Mouse (Mus musculus) midbrain, embryonic 16.5 days (tissue): Measurements from ENCODE around the gene Midn. TPM values are rescaled to one million over a fixed set of nuclear protein-coding genes. Genes with fewer than 3 reads are reported as not detected.
A peak's percentile ranks its signal among the peaks of the same experiment; 100 is the strongest.

Experiments
- ATAC-seq: fragments of 200-750 bp; cut with Nextera tagmentation; 2 replicates; pipeline ENCODE4 v1.8.0; 2017; ENCODE audit warnings: moderate TSS enrichment
- H3K27ac ChIP-seq: fragments of 300-500 bp; sonication (generic); 2 replicates; pipeline ENCODE4 v1.5.1; 2014; ENCODE audit warnings: mild to moderate bottlenecking, low read length, mixed read lengths
- H3K27me3 ChIP-seq: fragments of 300-500 bp; sonication (generic); 2 replicates; pipeline ENCODE4 v1.6.1; 2014; ENCODE audit warnings: low read depth, low read length, mixed read lengths; ENCODE audit not compliant: control insufficient read depth, insufficient read depth
- H3K36me3 ChIP-seq: fragments of 300-500 bp; sonication (generic); 2 replicates; pipeline ENCODE4 v1.6.1; 2014; ENCODE audit warnings: mild to moderate bottlenecking, low read length, moderate library complexity, mixed read lengths; ENCODE audit not compliant: control insufficient read depth, insufficient read depth
- H3K4me1 ChIP-seq: fragments of 300-500 bp; sonication (generic); 2 replicates; pipeline ENCODE4 v1.6.1; 2014; ENCODE audit warnings: mild to moderate bottlenecking, low read length, mixed read lengths; ENCODE audit not compliant: control insufficient read depth, insufficient read depth
- H3K4me2 ChIP-seq: fragments of 300-500 bp; sonication (generic); 2 replicates; pipeline ENCODE4 v1.6.1; 2014; ENCODE audit warnings: mild to moderate bottlenecking, low read length, mixed read lengths
- H3K4me3 ChIP-seq: fragments of 300-500 bp; sonication (generic); 2 replicates; pipeline ENCODE4 v1.5.1; 2014; ENCODE audit warnings: low read depth, mild to moderate bottlenecking, low read length, moderate library complexity, mixed read lengths
- H3K9ac ChIP-seq: fragments of 300-500 bp; sonication (generic); 2 replicates; pipeline ENCODE4 v1.6.1; 2014; ENCODE audit warnings: low read depth, low read length, mixed read lengths
- H3K9me3 ChIP-seq: fragments of 300-500 bp; sonication (generic); replicated peaks from 2 replicates; pipeline ENCODE4 v1.6.1; 2014; ENCODE audit warnings: mild to moderate bottlenecking, low read length, mixed read lengths; ENCODE audit not compliant: control insufficient read depth, poor library complexity, severe bottlenecking
- WGBS: fragments of 180-500 bp; shearing (Covaris S2); extraction: QIAGEN DNeasy Blood & Tissue Kit; methylation state at CpG from one replicate; pipeline ENCODE4 v1.1.7; 2014; 5-methylcytosine and 5-hydroxymethylcytosine counted together
- polyA plus RNA-seq: library from polyadenylated mRNA; unstranded; fragments of >200 nt; fragmentation: Nextera tagmentation; extraction: Ambion mirVana; gene quantifications from 2 replicates; pipeline ENCODE4 v1.2.1, GENCODE M21; 2015

Midn gene
- polyA plus RNA-seq, 1 experiment from 2014 or later, result 15.5 TPM

DNA sequence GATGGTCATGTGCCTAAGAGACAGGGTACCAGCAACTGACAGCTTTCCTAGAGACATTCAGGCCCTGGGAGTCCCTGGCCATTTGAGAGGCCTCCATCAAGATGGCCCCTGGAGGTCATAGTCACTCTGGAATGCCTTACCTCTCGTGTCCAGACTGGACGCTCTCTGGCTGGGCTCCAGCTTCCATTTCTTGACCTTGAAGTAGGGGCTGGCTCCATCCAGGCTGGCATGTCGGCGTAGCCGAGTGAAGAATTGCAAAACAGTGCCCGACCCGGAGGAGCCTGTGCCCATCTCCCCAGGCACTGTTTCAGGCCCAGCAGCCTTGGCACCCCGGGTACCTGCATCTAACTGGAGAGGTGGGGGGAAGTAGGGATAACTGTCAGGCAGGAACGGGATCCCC lies 13.7 kb upstream of the Midn start:
- peaks cover 17% of the 10 kb centered on the region for H3K4me1 ChIP-seq
- no peak overlapping the region for H3K27ac ChIP-seq
- no peak overlapping the region for H3K9ac ChIP-seq
- no peak overlapping the region for H3K4me3 ChIP-seq
- H3K27me3 ChIP-seq, result no peaks in the 10 kb centered on the region
- no peaks in the 10 kb centered on the region for H3K9me3 ChIP-seq
- 90% methylated on average over 9 of the region's 9 CpGs for WGBS
- H3K4me2 ChIP-seq, result no peak overlapping the region
- ATAC-seq, result no peak
- H3K36me3 ChIP-seq, result peaks cover 40% of the 10 kb centered on the region

DNA sequence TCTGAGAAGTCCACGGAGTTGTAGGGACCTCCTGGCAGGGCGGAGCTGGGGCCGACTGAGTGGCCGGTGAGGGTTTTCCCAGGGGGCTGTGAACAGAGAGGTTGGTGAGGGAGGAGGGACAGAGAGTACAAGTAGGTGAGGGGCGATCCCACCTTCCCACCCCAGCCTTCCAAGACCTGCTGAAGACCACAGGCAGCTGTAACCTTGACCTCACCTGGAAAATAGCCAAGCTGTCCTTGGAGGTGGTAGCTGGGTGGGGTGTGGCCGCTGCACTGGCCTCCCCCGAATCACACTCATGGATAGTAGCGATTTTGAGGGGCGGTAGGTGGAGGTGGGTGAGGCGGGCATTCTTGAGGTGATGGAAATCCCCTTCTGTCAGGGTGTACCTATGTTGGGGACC lies 12.9 kb upstream of the Midn start:
- Histone ChIP-seq H3K9ac (no peak overlapping the region), H3K4me2 (no peak overlapping the region), H3K27ac (no peak overlapping the region), H3K27me3 (no peaks in the 10 kb centered on the region), H3K4me1 (peaks cover 17% of the 10 kb centered on the region), H3K9me3 (no peaks in the 10 kb centered on the region), H3K36me3 (peaks cover 37% of the 10 kb centered on the region), H3K4me3 (no peak overlapping the region)
- WGBS, result 90% methylated on average over 10 of the region's 10 CpGs
- no peak for ATAC-seq

DNA sequence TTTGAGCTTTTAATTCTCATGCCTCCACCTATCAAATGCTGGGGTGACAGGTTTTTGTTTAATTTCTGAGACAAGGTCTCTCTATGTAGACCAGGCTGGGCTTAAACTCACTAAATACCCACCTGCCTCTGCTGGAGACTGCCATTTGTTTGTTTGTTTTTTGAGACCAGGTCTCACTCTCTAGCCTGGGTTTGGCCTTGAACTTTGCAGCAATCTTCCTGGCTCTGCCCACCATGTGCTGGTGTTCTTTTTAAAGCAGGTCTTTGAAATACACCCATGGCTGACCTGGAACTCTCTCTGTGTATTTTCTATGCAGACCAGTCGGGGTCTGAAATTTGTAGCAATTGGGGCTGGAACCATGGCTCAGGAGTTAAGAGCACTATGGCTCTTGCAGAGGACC lies 12.4 kb upstream of the Midn start:
- Histone ChIP-seq H3K4me1 (peaks cover 18% of the 10 kb centered on the region), H3K27ac (no peak overlapping the region), H3K9me3 (no peaks in the 10 kb centered on the region), H3K4me3 (no peak overlapping the region), H3K36me3 (peaks cover 37% of the 10 kb centered on the region), H3K27me3 (no peaks in the 10 kb centered on the region), H3K4me2 (no peak overlapping the region), H3K9ac (no peak overlapping the region; the same call in 1 of the 2 replicates)
- ATAC-seq, result no peak
- 93% methylated on average over 1 of the region's 1 CpGs for WGBS

GRCm38 (mm10) chr10:80136179-80136951 lies 11.7 kb upstream of the Midn start:
- Histone ChIP-seq H3K27ac (peak overlapping the region; percentile 96), H3K4me1 (peaks cover 22% of the 10 kb centered on the region), H3K27me3 (no peaks in the 10 kb centered on the region), H3K4me2 (peak overlapping the region; percentile 86), H3K36me3 (peaks cover 37% of the 10 kb centered on the region), H3K9me3 (no peaks in the 10 kb centered on the region), H3K4me3 (peak overlapping the region; percentile 70), H3K9ac (peak overlapping the region; percentile 94)
- no peak for ATAC-seq
- 12% methylated on average over 38 of the region's 49 CpGs for WGBS

DNA sequence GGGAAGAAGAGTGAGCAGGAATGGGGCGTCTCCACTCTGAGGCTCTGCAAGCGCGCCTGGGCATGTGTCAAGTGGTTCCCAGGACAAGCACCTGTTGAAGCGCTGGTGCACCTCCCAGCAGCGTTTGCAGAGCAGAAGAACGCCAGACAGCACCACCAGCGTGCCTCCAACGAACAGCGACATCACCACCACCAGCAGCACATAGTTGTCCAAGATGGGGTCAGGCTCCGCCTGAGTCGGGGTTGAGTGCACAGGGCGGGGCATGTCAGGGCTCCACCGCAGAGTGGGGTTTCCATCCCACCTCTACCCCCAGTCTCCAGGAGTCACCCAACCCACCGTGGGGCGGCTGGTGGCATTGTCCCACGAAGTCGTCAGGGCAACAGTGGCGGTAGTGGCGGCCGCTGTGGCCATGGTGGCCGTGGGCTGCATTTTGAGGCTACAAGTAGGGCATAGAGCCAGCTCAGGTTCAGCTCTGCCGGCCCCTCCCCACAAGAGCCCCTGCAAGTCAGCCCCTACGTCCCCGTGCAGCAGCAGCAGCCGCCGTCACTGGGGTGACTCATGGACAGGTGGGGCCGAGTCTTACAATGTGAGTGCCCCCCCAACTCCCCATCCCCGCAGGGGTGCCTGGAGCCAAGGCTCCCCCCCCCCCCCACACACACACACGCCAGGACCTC lies 11.0 kb upstream of the Midn start:
- peak overlapping the region; percentile 70 for H3K4me3 ChIP-seq
- peak overlapping the region; percentile 94 for H3K9ac ChIP-seq
- peak overlapping the region; percentile 86 for H3K4me2 ChIP-seq
- no peaks in the 10 kb centered on the region for H3K27me3 ChIP-seq
- peaks cover 33% of the 10 kb centered on the region for H3K36me3 ChIP-seq
- 4% methylated on average over 28 of the region's 29 CpGs for WGBS
- peaks cover 22% of the 10 kb centered on the region for H3K4me1 ChIP-seq
- no peak for ATAC-seq
- peak overlapping the region; percentile 96 for H3K27ac ChIP-seq
- H3K9me3 ChIP-seq, result no peaks in the 10 kb centered on the region

GRCm38 (mm10) chr10:80137626-80138552 lies 10.2 kb upstream of the Midn start:
- WGBS, result under 1% methylated on average over 25 of the region's 33 CpGs
- peaks cover 26% of the 10 kb centered on the region for H3K4me1 ChIP-seq

GRCm38 (mm10) chr10:80138553-80139438 lies 9.3 kb upstream of the Midn start, which contains the start of gene Atp5d:
Gene Atp5d (plus strand): TSS chr10:80138632.
- H3K27ac ChIP-seq, result peak within 1 kb of the TSS; percentile 96
- H3K9me3 ChIP-seq, result no peaks in the 10 kb centered on the region
- H3K9ac ChIP-seq, result peak within 1 kb of the TSS; percentile 94
- H3K4me2 ChIP-seq, result peak within 1 kb of the TSS; percentile 86
- H3K27me3 ChIP-seq, result no peaks in the 10 kb centered on the region
- peak within 1 kb of the TSS; percentile 70 for H3K4me3 ChIP-seq
- H3K4me1 ChIP-seq, result peaks cover 34% of the 10 kb centered on the region
- under 1% methylated on average over 70 of the region's 94 CpGs for WGBS
- ATAC-seq, result peak; percentile 5
- peaks cover 21% of the 10 kb centered on the region for H3K36me3 ChIP-seq

More at GRCm38 (mm10) chr10:80137626-80138552, 10.2 kb upstream of the Midn start:
- H3K4me2 ChIP-seq, result peak overlapping the region; percentile 86
- H3K27me3 ChIP-seq, result no peaks in the 10 kb centered on the region
- H3K27ac ChIP-seq, result peak overlapping the region; percentile 96
- H3K4me3 ChIP-seq, result peak overlapping the region; percentile 70
- ATAC-seq, result no peak
- no peaks in the 10 kb centered on the region for H3K9me3 ChIP-seq
- H3K36me3 ChIP-seq, result peaks cover 27% of the 10 kb centered on the region
- H3K9ac ChIP-seq, result peak overlapping the region; percentile 94

DNA sequence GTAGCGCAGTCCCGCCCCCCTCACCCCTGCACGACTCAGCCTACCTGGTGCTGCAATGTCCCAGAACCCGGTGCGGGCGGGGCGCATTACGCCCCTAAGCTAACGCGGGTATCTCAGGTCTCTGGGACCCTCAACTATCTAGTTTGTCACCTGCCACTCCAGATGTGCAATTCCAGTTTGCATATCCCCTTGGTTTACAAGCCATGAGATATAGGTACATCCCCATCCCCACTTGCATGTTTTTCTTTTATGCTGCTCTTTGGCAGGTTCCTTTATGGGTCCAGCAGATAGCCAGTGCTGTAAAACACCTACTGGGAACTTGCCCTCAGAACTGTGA lies 8.7 kb upstream of the Midn start:
- no peaks in the 10 kb centered on the region for H3K27me3 ChIP-seq
- under 1% methylated on average over 10 of the region's 10 CpGs for WGBS
- ATAC-seq, result no peak
- peak overlapping the region; percentile 96 for H3K27ac ChIP-seq
- H3K4me1 ChIP-seq, result peaks cover 34% of the 10 kb centered on the region
- H3K9me3 ChIP-seq, result no peaks in the 10 kb centered on the region
- H3K36me3 ChIP-seq, result peaks cover 21% of the 10 kb centered on the region
- peak overlapping the region; percentile 86 for H3K4me2 ChIP-seq
- H3K4me3 ChIP-seq, result peak overlapping the region; percentile 70
- H3K9ac ChIP-seq, result peak overlapping the region; percentile 94
